Mouse (Mus musculus): ENCODE results near the gene Rab19.
"Not testable (repeated sequence)": the region's sequence is repeated elsewhere in the genome, so short reads cannot be mapped to it uniquely, and the experiment has no call there.

The Rab19 gene

DNA sequence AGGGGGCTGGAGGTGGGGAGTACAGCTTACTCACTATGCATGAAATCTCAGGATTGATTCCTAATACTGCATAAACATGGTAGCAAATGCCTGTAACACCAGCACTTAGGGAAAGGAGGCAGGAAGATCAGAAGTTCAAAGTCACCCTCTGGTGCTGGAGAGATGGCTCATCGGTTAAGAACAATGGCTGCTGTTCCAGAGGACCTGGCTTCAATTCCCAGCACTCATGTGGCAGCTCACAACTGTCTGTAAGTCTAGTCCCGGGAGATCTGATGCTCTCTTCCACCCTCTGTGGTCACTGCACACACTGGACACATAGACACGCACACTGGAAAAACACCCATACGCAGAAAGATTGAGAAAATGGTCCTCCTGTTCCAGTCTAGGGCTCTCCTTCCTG lies 52.2 kb downstream of the Rab19 start:
- no peak for DNase-seq

DNA sequence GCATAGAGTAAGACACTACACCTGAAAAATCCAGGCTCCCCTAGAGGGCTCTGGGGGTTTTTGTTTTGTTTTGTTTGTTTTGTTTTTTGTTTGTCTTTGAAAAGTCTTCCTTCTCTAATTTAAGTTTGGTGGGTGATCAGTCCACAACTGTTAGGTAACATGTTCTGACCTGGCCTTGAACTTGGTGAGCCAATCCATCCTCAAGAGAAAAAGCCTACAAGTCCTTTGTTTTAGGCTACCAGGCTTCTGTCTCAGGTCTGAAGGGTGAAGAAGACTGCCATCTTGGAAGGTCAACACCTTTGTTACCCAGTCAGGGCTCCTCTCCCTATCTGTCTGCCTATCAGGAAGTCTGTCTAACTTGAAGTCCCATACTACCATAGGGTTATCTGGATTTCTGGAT lies 52.7 kb downstream of the Rab19 start:
- no peak for DNase-seq

DNA sequence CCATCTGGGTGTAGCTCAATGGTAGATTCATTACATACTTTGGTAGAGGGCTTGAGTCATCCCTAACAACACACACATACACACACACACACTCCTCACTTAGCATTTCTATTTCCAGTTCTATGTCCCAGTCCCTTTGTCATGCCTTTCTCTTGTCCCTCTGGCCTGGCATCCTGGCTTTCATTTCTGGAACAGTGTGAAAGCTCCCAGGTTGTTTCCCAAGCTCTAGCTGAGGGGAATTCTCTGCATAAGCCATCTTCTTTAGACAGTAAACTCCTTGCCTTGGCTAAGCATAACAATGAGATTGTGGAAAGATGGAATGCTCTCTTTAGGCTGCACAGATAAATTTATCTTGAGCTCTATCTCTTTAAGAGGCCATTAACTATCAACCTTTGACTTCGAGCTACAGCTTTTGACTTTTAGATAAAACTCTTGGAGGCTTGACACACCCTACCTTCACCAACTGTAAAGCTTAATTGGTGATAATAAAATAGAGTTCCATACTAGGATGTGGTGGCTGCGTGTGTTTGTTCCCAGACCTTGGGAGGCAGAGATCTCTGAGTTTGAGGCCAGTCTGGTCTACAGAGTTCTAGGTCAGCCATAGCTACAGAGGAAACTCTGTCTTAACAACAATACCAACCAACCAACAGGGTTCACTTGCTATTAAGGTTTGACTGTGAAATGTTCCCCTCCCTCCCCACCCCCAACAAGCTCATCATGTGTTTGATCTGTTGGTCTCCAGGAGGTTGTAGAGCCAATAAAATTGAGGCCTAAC lies 53.3 kb downstream of the Rab19 start:
- DNase-seq: no peak

DNA sequence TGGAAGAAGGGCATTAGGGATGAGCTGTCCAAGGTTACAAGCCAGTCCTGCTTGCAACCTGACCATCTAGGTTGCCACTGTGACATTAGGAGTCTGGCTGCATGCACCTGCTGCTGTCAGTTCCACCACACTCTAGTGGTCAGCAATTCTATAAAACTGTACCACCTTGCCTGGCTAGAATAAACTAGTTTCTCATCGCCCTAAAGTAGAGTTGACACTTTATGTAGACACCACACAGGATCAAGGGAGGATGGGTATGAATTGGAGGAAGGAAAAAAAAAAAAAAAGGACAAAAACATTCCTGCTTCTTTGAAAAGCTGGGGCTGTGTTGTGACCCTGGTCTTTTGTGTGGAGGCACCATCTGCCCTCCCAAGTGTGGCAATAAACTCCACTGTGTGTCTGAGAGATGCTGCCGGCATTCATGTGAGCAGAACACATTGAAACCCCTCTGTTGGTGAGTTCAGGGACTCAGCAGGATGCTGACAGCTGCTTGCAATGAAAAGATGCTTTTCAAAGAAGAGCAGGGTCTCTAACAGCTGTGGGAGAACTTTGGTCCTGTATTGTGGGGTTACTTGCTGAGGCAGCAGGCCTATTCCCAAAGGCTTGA lies 54.0 kb downstream of the Rab19 start:
- DNase-seq: no peak

DNA sequence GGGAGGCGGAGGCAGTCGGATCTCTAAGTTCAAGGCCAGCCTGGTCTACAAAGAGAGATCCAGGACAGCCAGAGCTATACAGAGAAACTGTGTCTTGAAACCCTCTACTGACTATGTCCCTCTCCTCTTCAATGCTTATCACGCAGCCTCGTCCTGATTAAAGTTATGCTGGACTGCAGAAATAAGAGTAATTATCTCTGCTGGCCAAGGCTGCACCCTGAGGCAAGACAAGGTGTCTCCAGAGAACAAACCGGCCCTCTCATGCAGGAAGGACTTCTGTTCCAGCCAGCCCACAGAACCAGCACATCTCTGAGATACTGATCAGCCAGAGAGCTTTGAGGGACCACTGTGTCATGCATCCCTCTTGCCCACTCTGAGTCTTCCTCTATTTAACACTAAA lies 54.9 kb downstream of the Rab19 start:
- DNase-seq: no peak

DNA sequence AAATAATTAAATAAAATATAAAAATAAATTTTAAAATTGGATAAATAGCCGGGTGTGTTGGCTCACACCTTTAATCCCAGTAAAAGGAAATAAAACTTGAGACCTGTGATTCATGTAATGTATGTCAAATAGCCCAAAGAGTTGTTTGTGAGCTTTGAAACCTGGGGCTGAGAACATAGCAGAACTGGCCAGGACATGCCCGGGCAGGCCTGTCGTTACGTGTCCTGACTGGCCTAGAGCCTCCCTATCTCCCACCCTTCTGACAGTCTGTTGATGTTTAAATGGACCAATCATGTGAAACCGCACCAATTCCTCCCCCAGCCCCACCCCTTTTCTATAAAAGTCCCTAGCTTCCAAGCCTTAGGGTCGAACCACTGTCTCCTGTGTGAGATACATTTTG lies 56.5 kb downstream of the Rab19 start:
- DNase-seq: not testable (repeated sequence)
